Mouse (Mus musculus): ENCODE data around the gene Igf2bp1. TPM values are rescaled to one million over a fixed set of nuclear protein-coding genes. Genes with fewer than 3 reads are reported as not detected.

Igf2bp1 gene
- total and polyA plus RNA-seq, 3 experiments = under 0.01 TPM; not detected in 2

DNA sequence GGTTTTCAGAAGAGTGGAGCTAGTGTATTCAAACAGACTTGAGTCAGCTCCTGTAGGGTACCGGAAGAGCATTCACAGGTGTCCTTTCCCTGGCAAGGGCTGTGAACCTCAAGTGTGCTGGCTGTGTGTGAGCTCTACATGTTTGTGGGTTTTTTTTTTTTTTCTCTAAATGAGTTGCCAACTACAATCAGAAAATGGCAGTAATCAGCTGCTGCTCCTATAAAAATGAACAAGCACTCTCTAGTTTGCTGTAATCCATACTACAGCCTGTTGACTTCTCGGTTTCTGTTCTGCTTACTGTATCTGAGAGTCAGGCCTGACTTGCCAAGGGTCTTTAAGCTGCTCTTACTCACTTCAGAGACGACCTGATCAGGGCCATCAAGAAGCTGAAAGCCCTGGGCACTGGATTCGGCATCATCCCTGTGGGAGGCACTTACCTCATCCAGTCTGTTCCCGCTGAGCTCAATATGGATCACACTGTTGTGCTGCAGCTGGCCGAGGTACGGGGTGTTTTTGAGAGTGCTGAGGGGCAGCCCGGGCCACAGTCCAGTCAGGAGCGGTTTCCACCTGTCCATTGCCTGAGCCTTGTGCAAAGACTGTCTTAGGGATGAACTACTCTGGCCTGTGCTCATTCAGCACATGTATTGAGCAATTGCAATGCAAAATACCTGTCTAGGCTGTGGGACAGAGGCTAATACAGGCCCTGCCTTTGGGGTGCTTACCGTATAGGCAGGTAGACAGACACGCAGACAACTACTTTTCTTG, 39.2 kb upstream of the Igf2bp1 start (continued):
- TF ChIP-seq CTCF (conservative IDR thresholded peaks at IDR 0.05 in 1 of 2, IDR thresholded peaks at IDR 0.05 in 1 of 2; ENCODE audit: low read depth in 2 of 2, low read length in 2 of 2) (no peak), SMC3 (IDR thresholded peaks at IDR 0.05; ENCODE audit: low read depth, low read length) (no peak), GABPA (IDR thresholded peaks at IDR 0.05; ENCODE audit: insufficient replicate concordance, low read depth, low read length) (no peak), TCF12 (IDR thresholded peaks at IDR 0.05; ENCODE audit: low read depth, low read length) (peak; percentile 59; the same call in 1 of the 2 replicates), HCFC1 (IDR thresholded peaks at IDR 0.05; ENCODE audit: low read depth, low read length) (no peak), CHD1 (IDR thresholded peaks at IDR 0.05; ENCODE audit: low read depth, low read length) (no peak), ZC3H11A (IDR thresholded peaks at IDR 0.05; ENCODE audit: low read depth, low read length) (no peak), NELFE (IDR thresholded peaks at IDR 0.05; ENCODE audit: low read depth, low read length) (no peak), POLR2A (IDR thresholded peaks at IDR 0.05; ENCODE audit: low read depth, low read length) (no peak), ZMIZ1 (IDR thresholded peaks at IDR 0.05; ENCODE audit: low read depth, low read length) (peak; percentile 56; the same call in 1 of the 2 replicates), E2F4 (IDR thresholded peaks at IDR 0.05; ENCODE audit: insufficient replicate concordance, low read depth, low read length) (no peak), IRF4 (IDR thresholded peaks at IDR 0.05; ENCODE audit: low read depth, low read length) (peak; percentile 95), ETS1 (conservative IDR thresholded peaks at IDR 0.05; ENCODE audit: low read depth, low read length) (peak; percentile 64; the same call in 1 of the 2 replicates), MXI1 (IDR thresholded peaks at IDR 0.05; ENCODE audit: low read depth, low read length) (no peak), MEF2A (IDR thresholded peaks at IDR 0.05; ENCODE audit: borderline replicate concordance, low read depth, low read length) (no peak), SIN3A (IDR thresholded peaks at IDR 0.05; ENCODE audit: low read length) (no peak), JUN (IDR thresholded peaks at IDR 0.05; ENCODE audit: insufficient read depth, low read depth, low read length) (peak; percentile 71), KAT2A (IDR thresholded peaks at IDR 0.05; ENCODE audit: insufficient replicate concordance, low read length) (no peak), RCOR1 (conservative IDR thresholded peaks at IDR 0.05; ENCODE audit: low read depth, low read length) (no peak)

DNA sequence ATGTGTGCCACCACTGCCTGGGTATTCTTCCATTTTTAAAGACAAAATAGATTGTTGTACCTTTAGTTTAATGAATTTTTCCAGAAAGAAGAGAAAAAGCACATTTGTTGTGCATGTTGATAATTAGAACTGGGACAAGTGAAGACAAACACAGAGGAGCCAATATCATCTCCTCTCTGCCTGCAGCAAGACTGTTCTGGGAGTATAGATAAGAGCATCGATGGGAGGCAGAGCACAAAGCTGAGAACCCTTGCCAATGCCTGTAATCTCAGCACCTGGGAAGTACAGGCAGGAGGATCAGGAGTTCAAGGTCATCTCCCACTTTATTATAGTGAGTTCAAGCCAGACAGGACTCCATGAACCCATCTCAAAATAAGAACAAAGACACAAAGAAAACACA, 32.8 kb upstream of the Igf2bp1 start:
- dilution Hi-C loops (cut with MboI; ENCODE audit: extremely low pct_ligation_motif_present, extremely low pct_unique_long_range_greater_than_20kb, low sequenced_read_pairs) = no loop called here
- TF ChIP-seq ZC3H11A (IDR thresholded peaks at IDR 0.05; ENCODE audit: low read depth, low read length) (no peak), POLR2AphosphoS2 (IDR thresholded peaks at IDR 0.05; ENCODE audit: low read depth, low read length) (no peak), EP300 (IDR thresholded peaks at IDR 0.05; ENCODE audit: low read length) (no peak), CHD1 (IDR thresholded peaks at IDR 0.05; ENCODE audit: low read depth, low read length) (no peak), MXI1 (IDR thresholded peaks at IDR 0.05; ENCODE audit: low read depth, low read length) (no peak), TCF12 (IDR thresholded peaks at IDR 0.05; ENCODE audit: low read depth, low read length) (no peak), MAX (IDR thresholded peaks at IDR 0.05; ENCODE audit: low read length) (no peak), USF1 (IDR thresholded peaks at IDR 0.05; ENCODE audit: low read depth, low read length) (no peak), MYC (IDR thresholded peaks at IDR 0.05; ENCODE audit: low read depth, low read length) (no peak), POLR2A (IDR thresholded peaks at IDR 0.05; ENCODE audit: low read depth, low read length) (no peak)
- H3K36me3 ChIP-seq (replicated peaks in 1 of 2; ENCODE audit: control insufficient read depth in 1 of 2, insufficient read depth in 1 of 2, low read length in 1 of 2) = peaks cover 26 to 51% of the 10 kb centered on the region in 2 experiments
- no peak overlapping the region for H3K9ac ChIP-seq (ENCODE audit: insufficient read depth, low read depth)
- peaks cover 4 to 26% of the 10 kb centered on the region in 2 experiments; a peak in 3 of 4 replicates for H3K4me1 ChIP-seq (ENCODE audit: control insufficient read depth in 1 of 2, insufficient read depth in 2 of 2)
- no peaks in the 10 kb centered on the region for H3K9me3 ChIP-seq (replicated peaks; ENCODE audit: low read length)
- H3K27me3 ChIP-seq (replicated peaks) = no peaks in the 10 kb centered on the region
- in situ Hi-C loops (cut with MboI; ENCODE audit: low pct_ligation_motif_present, low pct_unique_long_range_greater_than_20kb, low sequenced_read_pairs) = loop anchor here (5.0 kb wide), 1 partner anchor 54 kb away; no protein-coding TSS in a partner anchor
- H3K4me2 ChIP-seq (ENCODE audit: insufficient read depth, low read depth, poor library complexity, severe bottlenecking) = no peak overlapping the region
- DNase-seq (ENCODE audit: extremely low read depth) = no peak
- peaks cover 22% of the 10 kb centered on the region for H3K79me2 ChIP-seq (replicated peaks; ENCODE audit: control insufficient read depth, extremely low read depth, insufficient read depth, poor library complexity, severe bottlenecking)
- no peak overlapping the region for H3K27ac ChIP-seq (ENCODE audit: insufficient read depth, low read depth)
- no peak overlapping the region for H3K4me3 ChIP-seq (replicated peaks in 1 of 3; ENCODE audit: low read depth in 2 of 3, low read length in 2 of 3, poor library complexity in 1 of 3)
